Mouse (Mus musculus): Measurements from ENCODE around the gene Cel. TPM values are rescaled to one million over a fixed set of nuclear protein-coding genes. Genes with fewer than 3 reads are reported as not detected.

The Cel gene
- polyA plus RNA-seq, 1 experiment from 2014 or later: 0.05 TPM

DNA sequence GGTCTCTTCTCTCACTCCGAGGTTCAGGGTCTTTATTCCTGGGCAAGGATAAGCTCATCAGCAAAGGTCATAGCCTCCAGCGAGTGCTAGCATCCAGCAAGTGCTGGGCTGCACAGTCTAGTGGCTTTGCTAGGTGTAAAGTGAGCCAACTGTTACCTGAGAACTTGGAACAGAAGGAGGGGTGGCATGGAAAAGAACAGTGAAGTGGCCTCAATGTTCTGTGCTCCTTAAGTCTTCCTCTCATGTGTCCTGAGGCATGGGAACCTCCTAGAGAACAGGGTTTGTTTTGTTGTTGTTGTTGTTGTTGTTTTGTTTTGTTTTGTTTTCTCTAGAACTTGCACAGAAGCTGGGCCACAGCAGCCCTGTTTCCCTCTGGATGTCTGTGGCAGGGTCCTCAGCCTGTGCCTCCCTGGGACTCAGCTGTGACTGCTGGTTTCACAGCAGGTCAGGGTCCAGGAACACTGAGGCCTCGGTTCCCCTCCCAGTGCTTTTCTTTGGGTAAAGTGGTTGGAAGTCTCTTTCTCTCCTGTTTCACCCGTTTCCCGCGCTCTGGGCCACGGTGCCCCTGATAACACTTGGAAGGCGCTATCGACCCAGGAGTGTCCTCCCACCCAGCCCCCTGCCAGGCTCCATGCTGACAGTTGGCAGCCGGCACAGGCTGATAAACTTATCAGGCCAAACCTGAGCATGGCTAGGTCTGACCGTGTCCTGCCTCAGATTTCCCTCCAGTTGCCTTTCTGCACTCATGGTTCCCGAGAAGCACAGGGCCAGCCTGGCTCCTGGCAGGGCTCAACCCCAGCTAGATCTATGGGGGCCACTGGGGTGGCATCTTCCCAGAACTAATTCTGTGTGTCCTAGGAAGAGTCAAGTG lies 38.8 kb upstream of the Cel start:
- H3K4me1 ChIP-seq (replicated peaks): peaks cover 93% of the 10 kb centered on the region
- no peaks in the 10 kb centered on the region for H3K9me3 ChIP-seq (replicated peaks)
- H3K27ac ChIP-seq: peak overlapping the region; percentile 97
- DNase-seq (peak; percentile 95), ATAC-seq (ENCODE audit: low read depth) (peak; percentile 87)
- peak overlapping the region; percentile 24 for H3K4me3 ChIP-seq (replicated peaks)
- H3K9ac ChIP-seq: peak overlapping the region; percentile 76
- 0 out of 2 replicates have a peak, but pooled peaks cover 3% of the 10 kb centered on the region for H3K36me3 ChIP-seq
- WGBS (ENCODE audit: insufficient replicate concordance): 5% methylated on average over 12 of the region's 12 CpGs
- H3K27me3 ChIP-seq: no peaks in the 10 kb centered on the region
- peak overlapping the region; percentile 61 for H3K4me2 ChIP-seq

GRCm38 (mm10) chr2:28599569-28599900 lies 36.3 kb upstream of the Cel start:
- ATAC-seq (ENCODE audit: low read depth) (no peak), DNase-seq (no peak)
- Histone ChIP-seq H3K27ac (peak overlapping the region; percentile 97), H3K4me3 (replicated peaks) (no peak overlapping the region), H3K4me1 (replicated peaks) (peaks cover 97% of the 10 kb centered on the region), H3K9ac (peak overlapping the region; percentile 76), H3K27me3 (no peaks in the 10 kb centered on the region), H3K4me2 (peak overlapping the region; percentile 64), H3K9me3 (replicated peaks) (no peaks in the 10 kb centered on the region), H3K36me3 (no peaks in the 10 kb centered on the region)
- 13% methylated on average over 6 of the region's 6 CpGs for WGBS (ENCODE audit: insufficient replicate concordance)

- peak overlapping the region; percentile 97 for H3K27ac ChIP-seq
- H3K9me3 ChIP-seq (replicated peaks): no peaks in the 10 kb centered on the region
- H3K36me3 ChIP-seq: no peaks in the 10 kb centered on the region
- H3K4me3 ChIP-seq (replicated peaks): peak overlapping the region; percentile 29; the same call in 1 of the 2 replicates
- 15% methylated on average over 12 of the region's 12 CpGs for WGBS (ENCODE audit: insufficient replicate concordance)
- H3K4me2 ChIP-seq: peak overlapping the region; percentile 64
- ATAC-seq (ENCODE audit: low read depth): no peak
- DNase-seq: peak; percentile 43
- H3K9ac ChIP-seq: peak overlapping the region; percentile 76
- H3K4me1 ChIP-seq (replicated peaks): peaks cover 97% of the 10 kb centered on the region
- H3K27me3 ChIP-seq: no peaks in the 10 kb centered on the region
Observed at GRCm38 (mm10) chr2:28598692-28599568, 35.7 kb upstream of the Cel start.

GRCm38 (mm10) chr2:28597733-28598547 lies 34.7 kb upstream of the Cel start:
- DNase-seq: peak; percentile 89
- Histone ChIP-seq H3K36me3 (no peaks in the 10 kb centered on the region), H3K9ac (peak overlapping the region; percentile 76), H3K4me2 (peak overlapping the region; percentile 64), H3K27me3 (no peaks in the 10 kb centered on the region), H3K4me3 (replicated peaks) (peak overlapping the region; percentile 29), H3K27ac (peak overlapping the region; percentile 97), H3K4me1 (replicated peaks) (peaks cover 98% of the 10 kb centered on the region), H3K9me3 (replicated peaks) (no peaks in the 10 kb centered on the region)
- peak; percentile 79 for ATAC-seq (ENCODE audit: low read depth)
- WGBS (ENCODE audit: insufficient replicate concordance): 16% methylated on average over 7 of the region's 7 CpGs

- Histone ChIP-seq H3K36me3 (no peaks in the 10 kb centered on the region), H3K27ac (peak overlapping the region; percentile 97), H3K4me1 (replicated peaks) (peaks cover 93% of the 10 kb centered on the region), H3K9ac (peak overlapping the region; percentile 76), H3K4me3 (replicated peaks) (no peak overlapping the region), H3K9me3 (replicated peaks) (no peaks in the 10 kb centered on the region), H3K4me2 (peak overlapping the region; percentile 64), H3K27me3 (0 out of 2 replicates have a peak, but pooled peaks cover 3% of the 10 kb centered on the region)
- DNase-seq: peak; percentile 72
- 68% methylated on average over 7 of the region's 7 CpGs for WGBS (ENCODE audit: insufficient replicate concordance)
- no peak for ATAC-seq (ENCODE audit: low read depth)
Observed at GRCm38 (mm10) chr2:28596998-28597397, 33.8 kb upstream of the Cel start.

DNA sequence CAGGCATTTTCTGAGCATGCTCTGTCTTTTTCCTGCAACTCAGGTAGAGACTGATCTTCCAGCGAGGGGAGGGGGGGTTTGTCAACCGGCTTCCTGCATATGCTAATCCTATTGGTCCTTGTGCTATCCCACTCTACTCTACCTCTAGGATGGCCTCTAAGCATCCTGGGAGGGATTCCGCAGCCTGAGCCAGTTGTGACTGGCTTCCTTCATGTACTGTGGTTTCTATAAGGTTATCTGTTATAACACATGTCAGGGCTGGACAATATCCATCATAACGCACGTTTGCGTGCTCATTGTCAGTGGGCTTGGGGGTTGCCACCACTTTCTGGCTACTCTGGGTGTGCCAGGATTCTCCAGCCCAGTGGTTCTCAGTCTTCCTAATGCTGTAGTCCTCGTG lies 32.8 kb upstream of the Cel start:
- H3K9me3 ChIP-seq (replicated peaks): no peaks in the 10 kb centered on the region
- no peaks in the 10 kb centered on the region for H3K36me3 ChIP-seq
- WGBS (ENCODE audit: insufficient replicate concordance): 19% methylated on average over 7 of the region's 7 CpGs
- H3K4me3 ChIP-seq (replicated peaks): no peak overlapping the region
- DNase-seq (peak; percentile 50), ATAC-seq (ENCODE audit: low read depth) (peak; percentile 42)
- H3K4me2 ChIP-seq: peak overlapping the region; percentile 5
- peaks cover 85% of the 10 kb centered on the region for H3K4me1 ChIP-seq (replicated peaks)
- H3K9ac ChIP-seq: peak overlapping the region; percentile 49; the same call in 1 of the 2 replicates
- H3K27me3 ChIP-seq: 0 out of 2 replicates have a peak, but pooled peaks cover 5% of the 10 kb centered on the region
- peak overlapping the region; percentile 97 for H3K27ac ChIP-seq

GRCm38 (mm10) chr2:28592809-28593208 lies 29.6 kb upstream of the Cel start:
- no peak overlapping the region for H3K27ac ChIP-seq
- H3K4me1 ChIP-seq (replicated peaks): peaks cover 54% of the 10 kb centered on the region
- H3K36me3 ChIP-seq: no peaks in the 10 kb centered on the region
- DNase-seq: peak; percentile 70
- peak overlapping the region; percentile 46 for H3K9ac ChIP-seq
- no peak for ATAC-seq (ENCODE audit: low read depth)
- no peaks in the 10 kb centered on the region for H3K9me3 ChIP-seq (replicated peaks)
- WGBS (ENCODE audit: insufficient replicate concordance): 6% methylated on average over 15 of the region's 15 CpGs
- 0 out of 2 replicates have a peak, but pooled peaks cover 5% of the 10 kb centered on the region for H3K27me3 ChIP-seq
- H3K4me3 ChIP-seq (replicated peaks): 0 out of 2 replicates have a peak overlapping the region, but pooled peaks have one; percentile 5
- peak overlapping the region; percentile 47 for H3K4me2 ChIP-seq

DNA sequence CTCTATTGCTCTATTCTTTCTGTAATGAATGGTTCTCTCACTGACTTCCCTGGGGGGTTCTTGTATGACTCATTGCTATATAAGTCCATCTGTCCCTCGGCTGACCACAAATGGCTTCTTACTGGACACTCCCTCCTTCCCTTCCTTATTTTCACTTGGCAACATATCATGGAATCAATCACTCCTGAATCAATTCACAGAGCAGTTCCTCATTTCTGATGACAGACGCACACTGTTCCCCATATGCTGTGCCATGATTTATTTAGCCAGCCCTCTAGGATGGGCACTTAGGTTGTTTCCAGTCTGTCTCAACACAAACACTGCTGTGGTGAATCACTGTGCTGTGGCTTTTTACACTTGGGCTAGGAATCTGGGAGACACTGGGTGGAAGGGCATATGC lies 28.3 kb upstream of the Cel start:
- H3K4me2 ChIP-seq: no peak overlapping the region
- no peak overlapping the region for H3K4me3 ChIP-seq (replicated peaks)
- peaks cover 46% of the 10 kb centered on the region for H3K4me1 ChIP-seq (replicated peaks)
- DNase-seq (no peak), ATAC-seq (ENCODE audit: low read depth) (no peak)
- H3K27ac ChIP-seq: no peak overlapping the region
- 0 out of 2 replicates have a peak, but pooled peaks cover 5% of the 10 kb centered on the region for H3K27me3 ChIP-seq
- WGBS (ENCODE audit: insufficient replicate concordance): 28% methylated on average over 2 of the region's 2 CpGs
- H3K9me3 ChIP-seq (replicated peaks): no peaks in the 10 kb centered on the region
- no peak overlapping the region for H3K9ac ChIP-seq
- no peaks in the 10 kb centered on the region for H3K36me3 ChIP-seq

DNA sequence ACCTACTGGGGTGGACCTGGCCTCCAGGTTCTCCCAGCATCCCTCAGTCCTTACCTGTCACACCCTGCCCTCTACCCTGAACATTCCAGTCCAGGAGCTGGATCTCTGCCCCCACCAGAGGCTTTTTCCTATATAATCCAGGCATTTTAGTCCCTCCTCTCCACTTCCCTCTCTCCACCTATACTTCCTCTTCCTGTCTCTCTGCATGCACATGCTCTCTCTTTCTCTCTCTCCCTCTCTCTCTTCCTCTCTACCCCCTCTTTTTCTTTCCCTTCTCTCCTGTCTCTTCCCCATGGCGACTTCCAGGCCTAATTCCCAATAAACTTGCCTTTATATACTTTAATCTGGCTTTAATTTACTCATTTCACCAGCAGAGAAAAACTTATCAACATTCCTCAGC lies 25.4 kb upstream of the Cel start:
- no peak overlapping the region for H3K27ac ChIP-seq
- no peak for DNase-seq
- H3K27me3 ChIP-seq: 0 out of 2 replicates have a peak, but pooled peaks cover 5% of the 10 kb centered on the region
- no peak overlapping the region for H3K4me2 ChIP-seq
- no peaks in the 10 kb centered on the region for H3K36me3 ChIP-seq
- no peak overlapping the region for H3K9ac ChIP-seq
- H3K4me1 ChIP-seq (replicated peaks): peaks cover 27% of the 10 kb centered on the region
- no peak overlapping the region for H3K4me3 ChIP-seq (replicated peaks)
- WGBS (ENCODE audit: insufficient replicate concordance): 26% methylated on average over 1 of the region's 1 CpGs
- no peaks in the 10 kb centered on the region for H3K9me3 ChIP-seq (replicated peaks)
- ATAC-seq (ENCODE audit: low read depth): no peak

DNA sequence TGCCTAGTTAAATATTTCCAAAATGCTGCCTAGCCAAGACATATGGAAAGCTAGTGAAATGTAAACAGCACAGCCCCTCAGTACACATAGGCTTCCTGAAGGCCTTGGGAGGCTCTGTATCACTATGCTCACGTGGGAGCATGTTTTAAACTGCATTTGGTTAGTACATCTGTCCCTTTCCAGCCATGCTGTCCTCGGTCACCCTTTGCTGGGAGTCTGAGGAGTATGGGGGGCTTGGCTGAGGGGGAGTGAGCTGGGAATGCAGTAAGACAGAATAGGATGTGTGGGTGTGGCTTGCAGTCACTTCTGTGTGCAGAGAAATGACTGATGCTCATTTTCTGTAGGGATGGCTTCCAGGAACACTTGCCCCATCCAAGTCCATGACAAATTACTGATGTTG lies 22.5 kb upstream of the Cel start:
- 34% methylated on average over 2 of the region's 2 CpGs for WGBS (ENCODE audit: insufficient replicate concordance)
- H3K9me3 ChIP-seq (replicated peaks): no peaks in the 10 kb centered on the region
- peak overlapping the region; percentile 27; the same call in 1 of the 2 replicates for H3K27ac ChIP-seq
- no peak overlapping the region for H3K9ac ChIP-seq
- no peak overlapping the region for H3K4me2 ChIP-seq
- H3K4me3 ChIP-seq (replicated peaks): no peak overlapping the region
- no peaks in the 10 kb centered on the region for H3K27me3 ChIP-seq
- ATAC-seq (ENCODE audit: low read depth) (no peak), DNase-seq (no peak)
- 0 out of 2 replicates have a peak, but pooled peaks cover 6% of the 10 kb centered on the region for H3K36me3 ChIP-seq
- peaks cover 37% of the 10 kb centered on the region for H3K4me1 ChIP-seq (replicated peaks)
